Mouse (Mus musculus): ENCODE results near the gene Hoxc6. TPM values are rescaled to one million over a fixed set of nuclear protein-coding genes. Genes with fewer than 3 reads are reported as not detected.

Hoxc6 gene
- total RNA-seq, 2 experiments from 2014 or later, result not detected

GRCm38 (mm10) chr15:103034043-103034806, 36.2 kb downstream of the Hoxc6 start:
- ATAC-seq (replicated peaks; ENCODE audit: low FRiP score, poor library complexity, severe bottlenecking), result no peak

GRCm38 (mm10) chr15:103034807-103035547, 36.9 kb downstream of the Hoxc6 start:
- no peak for ATAC-seq (replicated peaks; ENCODE audit: low FRiP score, poor library complexity, severe bottlenecking)

- ATAC-seq (replicated peaks; ENCODE audit: low FRiP score, poor library complexity, severe bottlenecking), result no peak
These were observed 37.5 kb downstream of the Hoxc6 start for GRCm38 (mm10) chr15:103035548-103035881.

- ATAC-seq (replicated peaks; ENCODE audit: low FRiP score, poor library complexity, severe bottlenecking), result no peak
These were observed 39.5 kb downstream of the Hoxc6 start for GRCm38 (mm10) chr15:103037579-103037978.

DNA sequence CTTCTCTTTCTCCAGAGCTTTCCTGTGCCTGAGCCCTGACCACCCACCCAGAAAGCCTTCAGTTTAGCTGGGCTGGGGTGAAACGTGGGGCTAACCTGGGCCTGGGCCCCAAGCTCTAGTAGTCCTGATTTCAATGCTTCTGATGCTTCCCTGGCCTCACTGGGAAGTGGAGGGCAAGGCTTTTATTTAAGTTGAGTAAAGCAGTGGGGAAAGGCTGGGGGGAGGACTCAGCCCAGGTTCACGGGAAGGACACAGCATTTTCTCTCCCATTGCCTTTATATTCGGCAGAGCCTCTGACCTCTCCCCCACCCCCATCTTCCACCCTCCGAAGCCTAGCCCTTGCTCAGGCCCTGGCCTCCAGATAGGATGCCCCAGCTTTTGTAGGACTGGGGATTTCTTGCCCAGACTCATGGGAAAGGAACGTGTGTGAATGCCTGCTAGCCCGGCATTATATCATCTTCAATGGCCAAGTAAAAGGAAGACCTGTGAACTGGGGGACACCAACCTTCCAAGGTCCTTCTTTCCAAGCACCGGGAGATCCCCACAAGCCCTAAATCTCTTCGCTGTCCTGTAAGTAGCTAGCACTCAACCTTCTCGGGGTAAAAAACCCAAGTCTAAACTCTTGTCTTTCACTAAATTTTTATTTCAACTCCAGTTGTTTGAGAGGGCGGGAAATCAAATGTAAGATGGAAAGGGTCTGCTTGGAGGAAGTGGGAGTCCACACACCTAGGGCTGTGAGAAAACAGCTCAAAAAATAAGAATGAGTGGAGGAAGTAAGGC, 40.8 kb downstream of the Hoxc6 start:
- ATAC-seq (replicated peaks; ENCODE audit: low FRiP score, poor library complexity, severe bottlenecking), result no peak

GRCm38 (mm10) chr15:103039609-103040008, 41.6 kb downstream of the Hoxc6 start:
- ATAC-seq (replicated peaks; ENCODE audit: low FRiP score, poor library complexity, severe bottlenecking), result no peak

GRCm38 (mm10) chr15:103040601-103041000, 42.5 kb downstream of the Hoxc6 start:
- no peak for ATAC-seq (replicated peaks; ENCODE audit: low FRiP score, poor library complexity, severe bottlenecking)

GRCm38 (mm10) chr15:103041613-103042012, 43.6 kb downstream of the Hoxc6 start:
- ATAC-seq (replicated peaks; ENCODE audit: low FRiP score, poor library complexity, severe bottlenecking), result no peak

DNA sequence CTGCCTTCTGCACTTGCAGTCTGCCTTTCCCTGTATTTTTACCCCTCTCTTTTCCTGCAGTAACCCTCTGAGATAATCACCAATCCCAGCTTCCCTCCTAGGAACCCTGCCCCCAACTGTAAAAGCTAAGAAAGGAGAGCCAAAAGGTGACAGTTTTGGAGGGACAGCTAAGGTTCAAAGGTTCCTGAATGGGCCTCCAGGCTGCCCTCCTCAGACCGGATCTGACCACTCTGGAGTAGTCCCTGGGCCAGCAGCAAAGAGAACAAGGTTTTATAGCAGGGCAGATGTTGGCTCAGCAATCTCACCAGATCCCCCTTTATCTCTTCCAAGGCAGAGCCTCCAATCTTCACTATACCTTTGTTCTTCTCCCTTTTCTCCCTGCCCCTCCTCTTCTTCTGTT, 44.2 kb downstream of the Hoxc6 start:
- no peak for ATAC-seq (replicated peaks; ENCODE audit: low FRiP score, poor library complexity, severe bottlenecking)

- ATAC-seq (replicated peaks; ENCODE audit: low FRiP score, poor library complexity, severe bottlenecking), result no peak
These were observed 53.6 kb downstream of the Hoxc6 start for GRCm38 (mm10) chr15:103051670-103052069.

GRCm38 (mm10) chr15:103053210-103053609, 55.2 kb downstream of the Hoxc6 start:
- ATAC-seq (replicated peaks; ENCODE audit: low FRiP score, poor library complexity, severe bottlenecking), result no peak

- ATAC-seq (replicated peaks; ENCODE audit: low FRiP score, poor library complexity, severe bottlenecking), result no peak
These were observed 58.3 kb downstream of the Hoxc6 start for GRCm38 (mm10) chr15:103056396-103056795.

- no peak for ATAC-seq (replicated peaks; ENCODE audit: low FRiP score, poor library complexity, severe bottlenecking)
These were observed 60.7 kb downstream of the Hoxc6 start for GRCm38 (mm10) chr15:103058715-103059114.

- no peak for ATAC-seq (replicated peaks; ENCODE audit: low FRiP score, poor library complexity, severe bottlenecking)
These were observed 61.4 kb downstream of the Hoxc6 start for GRCm38 (mm10) chr15:103059393-103059992.

GRCm38 (mm10) chr15:103060021-103060340, 61.9 kb downstream of the Hoxc6 start:
- ATAC-seq (replicated peaks; ENCODE audit: low FRiP score, poor library complexity, severe bottlenecking), result no peak

DNA sequence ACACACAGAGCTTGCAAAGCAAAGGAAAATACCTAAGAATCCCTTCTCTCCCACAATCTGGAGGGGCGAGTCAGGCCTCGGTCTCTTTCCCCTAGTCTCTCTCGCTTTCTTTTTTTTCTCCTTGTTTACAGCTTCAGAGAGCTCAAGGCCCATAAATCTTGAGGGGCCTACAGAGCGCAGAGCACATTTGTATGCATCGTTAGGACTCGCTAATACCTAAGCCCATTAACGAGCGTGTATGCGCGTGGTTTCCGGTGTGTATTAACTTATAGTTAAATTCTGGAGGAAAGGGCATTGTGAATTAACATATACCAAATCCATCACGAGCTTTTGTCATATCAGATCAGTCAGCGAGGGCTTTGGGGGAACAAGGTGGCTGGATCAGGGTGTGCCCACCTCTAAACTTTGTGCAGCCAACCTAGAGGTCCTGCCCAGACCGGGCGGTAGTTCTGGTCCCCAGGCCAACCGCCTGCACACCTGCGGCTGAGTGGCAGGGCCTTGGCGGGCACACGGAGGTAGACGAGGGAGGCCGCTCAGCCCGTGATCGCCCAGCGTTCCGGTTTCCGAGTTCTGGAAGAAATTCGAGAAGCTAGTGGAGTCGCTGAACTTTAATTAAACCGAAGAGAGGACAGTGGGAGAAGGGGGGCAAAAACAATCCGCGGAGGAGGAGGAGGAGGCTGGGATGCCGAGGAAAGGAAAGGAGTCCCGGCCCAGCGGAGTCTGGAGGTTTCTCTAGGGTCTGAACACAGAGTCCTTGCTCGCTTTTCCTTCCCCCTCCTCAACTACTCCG, 62.5 kb downstream of the Hoxc6 start:
- ATAC-seq (replicated peaks; ENCODE audit: low FRiP score, poor library complexity, severe bottlenecking), result no peak

DNA sequence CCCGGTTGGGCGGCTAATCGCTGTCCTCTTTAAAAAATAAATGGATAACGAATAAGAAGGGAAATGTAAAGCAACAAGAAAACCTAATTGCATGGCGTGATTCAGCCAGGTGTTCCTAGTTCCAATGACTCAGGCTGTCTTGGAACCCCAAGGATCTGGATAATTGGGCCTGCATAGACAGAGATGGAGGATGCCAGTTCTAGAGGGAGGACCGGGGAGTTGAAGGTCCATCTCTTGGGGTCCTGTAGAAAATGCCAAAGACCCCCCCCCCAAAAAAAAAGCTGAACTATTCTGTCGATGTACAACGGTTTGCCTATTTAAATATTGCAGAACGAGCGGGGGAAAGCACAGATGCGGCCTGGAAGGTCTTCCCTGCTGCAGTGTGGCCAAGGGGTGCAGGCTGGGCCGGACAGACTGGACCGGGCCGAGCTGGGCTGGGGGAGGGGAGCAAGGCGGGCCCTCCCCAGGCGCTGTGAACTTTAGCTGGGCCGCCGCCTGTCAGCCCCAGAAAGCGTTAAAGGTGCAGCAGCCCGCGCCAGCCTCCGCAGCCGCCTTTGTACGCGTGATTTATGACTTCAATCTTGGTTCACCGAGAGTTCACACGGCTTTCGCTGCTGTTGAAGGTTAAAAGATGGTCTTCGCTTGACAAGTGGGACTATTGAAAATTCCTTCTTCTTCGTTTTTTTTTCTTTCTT, 63.2 kb downstream of the Hoxc6 start:
- ATAC-seq (replicated peaks; ENCODE audit: low FRiP score, poor library complexity, severe bottlenecking), result no peak
